Mouse (Mus musculus): Measurements from ENCODE around the gene Csn1s2a. TPM values are rescaled to one million over a fixed set of nuclear protein-coding genes. Genes with fewer than 3 reads are reported as not detected.

Gene Csn1s2a
- polyA plus RNA-seq, 1 experiment, result not detected

DNA sequence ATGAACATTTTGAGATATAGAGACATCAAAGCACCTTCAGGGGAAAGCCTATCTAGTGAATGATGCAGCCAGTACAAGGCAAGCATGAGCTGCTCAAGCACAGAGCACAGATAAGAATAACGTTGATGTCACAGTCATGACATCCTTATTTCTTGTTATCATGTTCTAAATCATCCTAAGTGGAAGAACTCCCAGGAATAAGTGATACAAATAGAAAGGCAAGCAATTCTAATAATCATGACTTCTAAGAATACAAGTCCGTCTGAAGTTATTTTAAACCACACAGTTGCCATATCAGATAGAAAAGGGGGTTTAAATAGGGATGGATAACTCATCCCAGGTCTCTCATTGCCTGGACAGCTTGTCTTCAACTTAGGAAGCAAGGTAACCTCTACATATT lies 33.4 kb downstream of the Csn1s2a start, which contains the start of gene Csn1s2b:
Gene Csn1s2b, plus strand, starts transcription at position 301 of the 400 bp plus-strand sequence.
- Histone ChIP-seq H3K9ac (ENCODE audit: low read depth, poor library complexity, severe bottlenecking) (no peak within 1 kb of the TSS), H3K9me3 (replicated peaks; ENCODE audit: control insufficient read depth, insufficient read depth, low read length, poor library complexity, severe bottlenecking) (no peaks in the 10 kb centered on the region), H3K27ac (ENCODE audit: insufficient read depth, low read length) (no peak within 1 kb of the TSS), H3K36me3 (ENCODE audit: control insufficient read depth, insufficient read depth, low read length, poor library complexity, severe bottlenecking) (no peaks in the 10 kb centered on the region), H3K4me3 (ENCODE audit: low read depth, low read length) (no peak within 1 kb of the TSS), H3K27me3 (ENCODE audit: control insufficient read depth, insufficient read depth, low read length, poor library complexity, severe bottlenecking) (no peaks in the 10 kb centered on the region), H3K4me1 (ENCODE audit: control insufficient read depth, insufficient read depth, low read length) (no peaks in the 10 kb centered on the region)
- no peak for TF ChIP-seq POLR2A (IDR thresholded peaks at IDR 0.05; ENCODE audit: insufficient read depth, low read length)
- no peak for TF ChIP-seq CTCF (IDR thresholded peaks at IDR 0.05; ENCODE audit: low read depth, low read length)
- no peak for TF ChIP-seq EP300 (IDR thresholded peaks at IDR 0.05; ENCODE audit: insufficient read depth, low read depth, low read length)

DNA sequence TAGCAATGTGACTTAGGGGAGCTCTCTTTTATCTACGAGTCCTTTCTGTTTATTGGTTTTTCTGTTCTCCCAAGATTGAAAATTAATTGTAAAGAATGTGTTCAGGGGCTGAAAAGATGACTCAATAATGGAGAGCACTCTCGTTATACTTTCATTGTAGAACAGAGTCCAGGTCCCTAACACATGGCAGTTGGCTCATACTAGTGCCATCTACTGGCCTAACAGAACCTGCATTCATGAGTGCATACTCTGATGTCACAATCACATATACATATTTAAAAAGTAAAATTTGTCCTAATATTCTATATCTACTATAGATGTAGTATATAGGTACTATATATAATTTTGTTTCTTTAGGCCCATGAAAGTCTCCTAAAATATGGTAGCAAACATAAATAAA lies 34.9 kb downstream of the Csn1s2a start:
- Histone ChIP-seq H3K27me3 (ENCODE audit: control insufficient read depth, insufficient read depth, low read length, poor library complexity, severe bottlenecking) (no peaks in the 10 kb centered on the region), H3K4me1 (ENCODE audit: control insufficient read depth, insufficient read depth, low read length) (no peaks in the 10 kb centered on the region), H3K4me3 (ENCODE audit: low read depth, low read length) (no peak overlapping the region), H3K27ac (ENCODE audit: insufficient read depth, low read length) (no peak overlapping the region), H3K36me3 (ENCODE audit: control insufficient read depth, insufficient read depth, low read length, poor library complexity, severe bottlenecking) (no peaks in the 10 kb centered on the region), H3K9me3 (replicated peaks; ENCODE audit: control insufficient read depth, insufficient read depth, low read length, poor library complexity, severe bottlenecking) (no peaks in the 10 kb centered on the region), H3K9ac (ENCODE audit: low read depth, poor library complexity, severe bottlenecking) (no peak overlapping the region)
- no peak for TF ChIP-seq EP300 (IDR thresholded peaks at IDR 0.05; ENCODE audit: insufficient read depth, low read depth, low read length)
- no peak for TF ChIP-seq POLR2A (IDR thresholded peaks at IDR 0.05; ENCODE audit: insufficient read depth, low read length)
- TF ChIP-seq CTCF (IDR thresholded peaks at IDR 0.05; ENCODE audit: low read depth, low read length), result no peak

DNA sequence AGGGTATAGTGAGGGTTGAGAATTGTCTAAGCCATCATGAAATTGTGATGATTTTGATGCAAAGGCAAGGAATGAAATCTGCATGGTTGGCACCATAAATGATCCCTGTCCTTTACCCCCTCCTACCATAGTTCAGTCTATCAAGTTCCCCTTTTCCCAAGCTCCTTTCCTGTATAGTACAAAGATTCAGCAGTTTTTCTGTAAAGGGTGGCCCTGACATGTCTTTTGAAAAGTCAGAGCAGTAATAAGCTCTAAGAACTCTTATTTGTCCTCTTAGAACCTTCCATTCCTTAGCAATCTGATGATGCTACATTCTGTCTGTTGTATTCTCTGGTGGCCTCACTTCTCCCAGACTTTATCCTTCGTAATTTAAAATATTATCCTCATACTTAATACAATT lies 51.0 kb downstream of the Csn1s2a start, which contains the start of gene Prr27:
Gene Prr27, plus strand, starts transcription at position 301 of the 400 bp plus-strand sequence.
- Histone ChIP-seq H3K9ac (ENCODE audit: low read depth, poor library complexity, severe bottlenecking) (no peak within 1 kb of the TSS), H3K9me3 (replicated peaks; ENCODE audit: control insufficient read depth, insufficient read depth, low read length, poor library complexity, severe bottlenecking) (0 out of 2 replicates have a peak, but pooled peaks cover 5% of the 10 kb centered on the region), H3K27me3 (ENCODE audit: control insufficient read depth, insufficient read depth, low read length, poor library complexity, severe bottlenecking) (no peaks in the 10 kb centered on the region), H3K4me1 (ENCODE audit: control insufficient read depth, insufficient read depth, low read length) (no peaks in the 10 kb centered on the region), H3K27ac (ENCODE audit: insufficient read depth, low read length) (no peak within 1 kb of the TSS), H3K4me3 (ENCODE audit: low read depth, low read length) (no peak within 1 kb of the TSS), H3K36me3 (ENCODE audit: control insufficient read depth, insufficient read depth, low read length, poor library complexity, severe bottlenecking) (no peaks in the 10 kb centered on the region)
- TF ChIP-seq EP300 (IDR thresholded peaks at IDR 0.05; ENCODE audit: insufficient read depth, low read depth, low read length), result no peak
- TF ChIP-seq CTCF (IDR thresholded peaks at IDR 0.05; ENCODE audit: low read depth, low read length), result no peak
- no peak for TF ChIP-seq POLR2A (IDR thresholded peaks at IDR 0.05; ENCODE audit: insufficient read depth, low read length)

Other genes starting within 250 kb of the Csn1s2a start
- gene Sult1b1, start 236.4 kb upstream of the Csn1s2a start, polyA plus RNA-seq (2011; ENCODE audit: insufficient read depth, insufficient read length, low read depth, missing spikeins), result not detected in 2 replicates
- gene Sult1d1, start 205.5 kb upstream of the Csn1s2a start, polyA plus RNA-seq (2011; ENCODE audit: insufficient read depth, insufficient read length, low read depth, missing spikeins), result not detected in 2 replicates
- not detected in 2 replicates for gene Sult1e1, start 183.0 kb upstream of the Csn1s2a start, polyA plus RNA-seq (2011; ENCODE audit: insufficient read depth, insufficient read length, low read depth, missing spikeins)
- gene Csn1s1, start 108.4 kb upstream of the Csn1s2a start, polyA plus RNA-seq (2011; ENCODE audit: insufficient read depth, insufficient read length, low read depth, missing spikeins), result not detected in 2 replicates
- not detected in 2 replicates for gene Csn2, start 74.9 kb upstream of the Csn1s2a start, polyA plus RNA-seq (2011; ENCODE audit: insufficient read depth, insufficient read length, low read depth, missing spikeins)
- not detected in 2 replicates for gene Csn1s2b, start 33.5 kb downstream of the Csn1s2a start, polyA plus RNA-seq (2011; ENCODE audit: insufficient read depth, insufficient read length, low read depth, missing spikeins)
- gene Prr27, start 51.1 kb downstream of the Csn1s2a start, polyA plus RNA-seq (2011; ENCODE audit: insufficient read depth, insufficient read length, low read depth, missing spikeins), result not detected in 2 replicates
- not detected in 2 replicates for gene Odam, start 110.5 kb downstream of the Csn1s2a start, polyA plus RNA-seq (2011; ENCODE audit: insufficient read depth, insufficient read length, low read depth, missing spikeins)
- gene Csn3, start 151.0 kb downstream of the Csn1s2a start, polyA plus RNA-seq (2011; ENCODE audit: insufficient read depth, insufficient read length, low read depth, missing spikeins), result 1.8 and 2.2 TPM in 2 replicates
- not detected in 2 replicates for gene 2310003L06Rik, start 194.9 kb downstream of the Csn1s2a start, polyA plus RNA-seq (2011; ENCODE audit: insufficient read depth, insufficient read length, low read depth, missing spikeins)
- gene Gm28434, start 194.9 kb downstream of the Csn1s2a start, polyA plus RNA-seq (2011; ENCODE audit: insufficient read depth, insufficient read length, low read depth, missing spikeins), result not detected in 2 replicates
- not detected in 2 replicates for gene Cabs1, start 204.9 kb downstream of the Csn1s2a start, polyA plus RNA-seq (2011; ENCODE audit: insufficient read depth, insufficient read length, low read depth, missing spikeins)
- gene Smr3a, start 228.0 kb downstream of the Csn1s2a start, polyA plus RNA-seq (2011; ENCODE audit: insufficient read depth, insufficient read length, low read depth, missing spikeins), result not detected in 2 replicates